Mouse (Mus musculus): ENCODE data around the gene Gm21972.

The Gm21972 gene

DNA sequence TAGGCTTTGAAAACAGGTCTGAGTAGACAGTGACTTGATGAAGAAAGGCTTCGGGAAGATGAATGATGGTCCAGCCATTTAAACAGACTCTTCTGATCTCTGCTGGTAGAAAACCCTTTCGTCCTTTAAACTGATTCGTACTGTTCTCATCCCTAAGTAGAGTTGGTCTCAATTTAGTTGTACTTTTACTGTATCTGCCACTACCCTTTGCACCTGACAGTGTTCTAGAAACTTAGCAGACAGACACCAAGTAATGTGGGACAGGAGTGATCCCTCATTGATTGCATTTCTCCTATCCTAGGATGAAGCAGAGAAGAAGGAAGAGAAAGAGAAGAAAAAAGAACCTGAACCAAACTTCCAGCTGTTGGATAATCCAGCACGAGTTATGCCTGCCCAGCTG lies at the start of gene Gm21972:
TSS of gene Gm21972 (plus strand) at position 301 of the 400 bp plus-strand sequence.
- DNase-seq (ENCODE audit: low read depth) = no peak

DNA sequence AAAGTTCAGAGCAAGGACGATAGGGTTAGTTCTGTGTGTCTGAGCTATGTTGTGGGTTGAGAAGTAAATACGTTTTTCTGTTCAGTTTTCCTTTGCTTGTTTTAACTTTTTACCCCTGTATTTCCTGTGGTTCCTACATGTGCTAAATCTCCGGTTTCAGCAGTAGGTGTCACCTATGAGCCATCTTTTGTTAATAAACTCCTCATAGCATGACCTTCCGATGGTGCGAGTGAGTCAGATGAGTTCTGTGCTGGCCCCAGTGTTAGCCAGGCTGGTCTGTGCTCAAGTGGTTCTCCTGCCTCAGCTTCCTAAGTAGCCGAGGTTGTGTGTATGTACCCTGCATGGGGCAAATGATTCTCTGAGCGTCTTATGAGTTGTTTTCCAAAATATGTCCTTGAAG lies 39.0 kb upstream of the Gm21972 start:
- DNase-seq (ENCODE audit: low read depth) = no peak

DNA sequence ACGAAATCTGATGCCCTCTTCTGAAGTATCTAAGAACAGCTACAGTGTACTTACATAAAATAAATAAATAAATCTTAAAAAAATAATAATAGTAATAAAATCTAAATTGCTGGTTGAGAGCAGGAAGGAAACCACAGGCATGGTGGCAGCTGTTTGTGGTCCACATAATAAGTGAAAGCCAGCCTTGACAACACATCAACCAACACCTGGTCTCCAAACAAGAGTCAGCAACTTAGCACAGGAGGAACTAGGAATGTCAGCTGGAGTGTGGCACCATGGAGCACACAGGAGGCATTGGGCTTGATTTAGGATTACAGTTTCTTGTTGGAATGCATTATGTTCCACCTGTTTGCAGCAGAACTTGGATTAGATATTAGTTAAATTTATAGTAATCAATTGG lies 28.4 kb upstream of the Gm21972 start:
- no peak for DNase-seq (ENCODE audit: low read depth)

DNA sequence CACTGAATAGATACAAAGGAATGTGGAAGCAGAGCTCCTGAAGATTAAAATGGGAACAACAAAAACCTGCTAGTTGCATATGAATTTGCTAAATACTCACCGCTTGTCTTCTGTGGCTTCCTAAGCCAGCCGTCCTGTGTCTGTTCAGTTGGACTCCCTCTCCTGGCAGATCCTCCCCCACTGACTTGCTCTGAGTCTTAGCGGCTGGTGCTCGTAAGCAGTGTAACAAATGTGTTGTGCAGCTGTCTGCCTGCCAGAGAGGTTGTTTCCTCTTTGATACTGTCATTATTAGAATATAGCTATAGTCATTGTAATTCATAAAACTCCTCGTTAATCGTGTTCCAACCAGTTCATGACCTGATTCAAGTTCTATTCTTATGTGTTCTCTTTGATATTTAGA lies 21.7 kb upstream of the Gm21972 start, which contains the start of gene Htr2b:
TSS of gene Htr2b (minus strand) at position 192 of the 400 bp plus-strand sequence.
- DNase-seq (ENCODE audit: low read depth) = no peak

DNA sequence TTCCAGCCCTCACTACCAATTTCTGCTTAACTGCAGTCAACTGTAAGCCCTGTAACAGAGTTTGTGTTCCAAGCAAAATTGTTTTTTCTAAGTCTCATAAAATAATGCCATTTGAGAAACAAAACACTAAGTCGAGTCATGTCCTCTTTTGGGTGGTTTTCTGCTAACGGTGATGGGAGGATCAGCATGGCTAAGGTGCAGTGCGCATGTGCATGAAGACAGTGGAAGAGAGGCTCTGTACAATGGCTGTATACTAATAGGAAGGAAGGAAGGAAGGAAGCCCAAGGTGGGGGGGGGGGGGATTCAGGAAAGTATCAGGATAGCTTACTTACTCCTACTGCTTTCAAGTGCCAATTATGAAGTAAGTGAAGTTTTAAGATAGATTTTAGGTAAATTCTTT lies 19.3 kb upstream of the Gm21972 start:
- DNase-seq (ENCODE audit: low read depth) = no peak

DNA sequence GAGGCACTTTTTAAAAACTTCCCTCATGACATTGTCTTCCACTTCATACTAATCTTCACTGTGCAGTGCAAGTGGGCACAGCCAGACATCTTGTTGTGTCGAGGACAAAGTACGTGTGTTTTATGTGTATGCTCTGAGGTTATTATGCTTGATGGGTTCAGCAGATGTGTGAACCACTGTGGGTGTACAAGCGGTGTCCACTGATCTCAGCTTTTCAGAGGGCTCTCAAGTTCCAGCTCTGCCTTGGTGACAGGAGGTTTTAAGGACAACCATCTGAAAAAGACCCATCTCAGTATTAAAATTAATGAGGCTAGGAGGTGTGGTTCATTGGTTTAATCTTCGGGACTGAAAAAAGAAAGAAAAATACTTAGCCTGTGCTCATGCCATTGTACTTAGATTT lies 13.9 kb upstream of the Gm21972 start:
- no peak for DNase-seq (ENCODE audit: low read depth)

DNA sequence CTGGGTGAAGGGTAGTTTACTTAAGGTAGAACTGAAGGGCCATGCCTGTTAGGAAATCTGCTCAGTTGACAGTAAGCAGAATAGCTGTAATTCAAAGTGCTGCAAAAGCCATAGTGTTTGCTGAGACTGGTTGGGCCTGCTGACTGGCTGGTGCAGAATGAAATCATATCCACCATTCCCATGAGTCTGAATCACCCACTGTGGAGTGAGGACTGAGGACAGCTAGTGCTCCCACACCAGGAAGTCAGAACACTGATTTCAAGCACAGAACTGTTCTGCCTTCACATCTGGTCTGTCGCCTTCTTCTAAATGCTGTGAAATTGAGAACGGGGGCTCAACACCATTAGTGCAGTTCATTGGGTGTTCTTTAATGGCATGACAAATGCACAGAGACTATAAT lies 7.4 kb upstream of the Gm21972 start:
- no peak for DNase-seq (ENCODE audit: low read depth)

DNA sequence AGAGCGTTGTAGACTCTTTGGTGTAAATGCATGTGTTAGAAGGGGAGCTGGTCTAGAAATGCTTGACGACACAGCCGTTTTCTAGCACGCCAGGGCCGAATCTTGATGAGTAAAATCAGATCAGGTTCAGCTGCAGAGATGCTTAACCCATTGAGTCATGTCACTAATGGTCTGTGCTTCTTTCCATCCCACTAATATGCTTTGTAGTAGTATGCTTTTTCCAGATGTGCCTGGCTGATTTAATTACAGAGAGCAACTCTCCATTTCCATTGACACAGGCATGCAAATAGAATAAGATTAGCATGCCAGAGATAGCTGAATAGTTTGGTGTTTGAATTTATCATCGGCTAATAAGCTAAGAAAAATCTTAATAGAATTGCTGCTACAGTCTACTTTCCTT lies 1.9 kb downstream of the Gm21972 start:
- DNase-seq (ENCODE audit: low read depth) = no peak

DNA sequence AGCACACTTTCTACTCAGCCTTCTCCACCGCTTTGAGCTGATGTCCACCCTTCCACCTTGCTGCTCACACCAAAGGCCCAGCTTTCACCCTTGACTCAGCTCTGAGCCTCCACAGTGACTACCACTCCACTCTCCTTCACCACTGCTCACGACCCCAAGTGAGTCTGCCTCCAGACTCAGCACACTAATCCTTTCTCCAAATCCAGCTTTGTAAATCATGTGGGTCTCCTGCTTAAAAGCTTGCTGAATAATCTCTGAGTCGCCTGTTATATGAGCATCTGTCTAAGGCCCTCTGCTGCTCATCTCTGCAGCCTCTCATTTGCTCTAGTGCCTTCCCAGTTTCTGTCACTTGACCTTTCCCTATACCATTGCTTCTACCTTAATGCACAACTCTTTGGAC lies 7.6 kb downstream of the Gm21972 start:
- DNase-seq (ENCODE audit: low read depth) = no peak

DNA sequence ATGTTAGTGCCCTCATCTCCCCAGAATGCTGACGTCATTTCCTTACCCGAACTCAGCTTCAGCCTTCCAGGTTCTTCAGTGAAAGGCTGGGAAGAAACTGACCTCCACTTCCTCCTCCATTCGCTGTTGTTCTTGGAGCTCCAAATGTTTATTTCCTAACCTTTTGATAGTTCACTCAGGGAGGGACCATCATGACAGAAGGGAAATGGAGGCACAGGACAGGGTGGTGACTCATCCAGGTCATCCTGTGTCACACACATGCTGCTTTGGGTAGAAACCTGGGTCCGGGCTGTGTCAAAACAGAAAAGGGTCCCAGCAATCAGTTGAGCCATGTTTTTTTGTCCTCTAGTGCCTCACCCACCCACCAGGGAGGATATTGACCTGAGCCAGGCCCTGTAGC lies 9.7 kb downstream of the Gm21972 start:
- no peak for DNase-seq (ENCODE audit: low read depth)

DNA sequence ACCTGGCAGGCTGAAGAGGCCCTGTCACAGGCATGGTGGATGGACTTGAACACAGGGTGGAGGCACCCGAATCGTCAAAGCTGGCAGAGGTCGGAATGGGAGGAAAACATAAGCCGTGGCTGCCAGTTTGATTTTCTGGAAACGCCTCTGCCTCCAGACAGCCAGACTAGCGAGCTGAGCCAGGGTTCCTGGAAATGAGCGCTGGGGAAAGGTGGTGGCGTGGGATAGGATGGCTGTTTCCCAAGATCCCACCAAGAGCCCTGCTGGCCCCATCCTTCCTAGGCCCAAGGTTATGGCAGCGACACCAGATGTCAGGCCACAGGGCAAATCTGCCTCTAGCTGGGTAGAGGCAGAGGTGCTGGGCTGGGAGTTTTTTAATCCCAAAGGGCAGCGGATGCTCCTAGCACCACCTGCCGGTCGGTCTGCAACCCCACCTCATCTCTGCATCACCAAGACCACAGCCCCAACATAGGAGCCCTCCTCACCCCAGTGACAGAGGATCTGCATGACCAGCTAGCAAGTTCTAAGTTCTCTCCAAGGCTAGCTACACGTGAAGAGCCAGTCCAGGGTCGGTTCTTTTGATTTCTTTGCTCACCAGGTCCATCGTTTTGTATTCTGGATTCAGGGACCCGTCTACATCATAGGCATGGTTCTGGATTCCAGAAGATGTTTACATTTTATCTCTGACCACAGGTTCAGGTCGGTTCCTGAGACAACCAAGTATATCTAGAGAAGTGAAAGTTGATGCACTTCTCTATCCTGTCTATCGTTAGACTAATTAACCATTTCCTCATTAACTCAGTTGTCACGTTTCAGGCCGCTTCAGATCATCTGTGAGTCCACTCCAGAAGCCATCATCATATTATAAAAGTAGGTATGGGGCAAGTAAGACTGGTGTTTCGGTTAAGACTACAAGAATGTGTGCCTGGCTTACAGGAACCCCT lies 10.8 kb downstream of the Gm21972 start:
- DNase-seq (ENCODE audit: low read depth) = no peak

DNA sequence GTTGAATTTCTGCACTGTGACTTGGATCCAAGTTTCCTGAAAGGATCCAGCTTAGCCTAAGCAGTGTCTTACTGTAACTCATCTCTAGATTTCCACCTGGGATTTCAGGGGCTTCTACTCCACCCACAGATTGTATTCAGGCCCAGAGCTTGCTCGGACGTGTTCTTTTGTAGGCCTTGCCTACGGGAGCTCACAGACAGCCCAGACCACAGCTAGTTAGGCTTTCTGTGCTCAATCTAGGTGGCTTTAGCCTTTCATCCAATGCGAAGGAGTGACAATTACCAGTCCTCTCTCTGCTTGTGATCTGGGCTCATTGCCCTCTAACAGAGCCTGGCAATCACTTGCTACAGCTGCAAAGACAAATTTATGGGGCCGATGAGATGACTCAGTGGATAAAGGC lies 12.9 kb downstream of the Gm21972 start:
- DNase-seq (ENCODE audit: low read depth) = no peak

DNA sequence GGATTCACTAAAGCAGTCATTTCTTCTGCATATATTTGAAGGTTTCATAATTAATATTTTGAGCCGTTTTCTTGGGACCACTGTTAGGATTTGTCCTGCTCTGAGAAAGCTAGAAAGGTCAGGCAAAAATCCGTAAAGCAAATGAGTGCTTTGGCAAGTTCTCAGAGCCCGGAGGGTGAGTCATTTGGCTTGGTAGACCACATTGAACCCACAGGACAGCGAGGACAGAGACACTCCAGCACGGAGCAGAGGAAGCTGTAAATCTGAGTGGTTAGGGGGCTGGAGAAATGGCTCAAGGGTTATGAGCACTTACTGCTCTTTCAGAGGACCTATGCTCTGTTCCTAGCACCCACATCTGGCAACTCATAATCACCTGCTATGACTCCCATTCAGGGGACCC lies 14.1 kb downstream of the Gm21972 start:
- DNase-seq (ENCODE audit: low read depth) = no peak

DNA sequence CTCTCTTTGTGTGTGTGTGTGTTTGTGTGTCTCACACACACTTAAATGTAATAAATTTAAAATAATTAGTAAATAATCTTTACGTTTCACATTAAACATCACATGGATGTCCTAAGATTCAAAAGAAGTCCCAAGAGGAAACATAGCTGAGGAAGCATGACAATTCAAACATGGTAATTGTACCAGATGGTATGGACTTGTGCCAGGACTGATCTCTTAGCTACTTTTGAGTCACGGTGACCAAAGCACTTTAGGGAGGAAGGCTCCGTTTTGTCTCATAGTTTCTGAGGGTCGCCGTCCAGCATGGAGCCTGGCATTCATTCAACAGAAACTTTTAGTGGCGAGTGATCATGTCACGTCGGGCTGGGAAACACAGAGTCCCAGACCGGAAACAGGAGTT lies 14.7 kb downstream of the Gm21972 start:
- no peak for DNase-seq (ENCODE audit: low read depth)

DNA sequence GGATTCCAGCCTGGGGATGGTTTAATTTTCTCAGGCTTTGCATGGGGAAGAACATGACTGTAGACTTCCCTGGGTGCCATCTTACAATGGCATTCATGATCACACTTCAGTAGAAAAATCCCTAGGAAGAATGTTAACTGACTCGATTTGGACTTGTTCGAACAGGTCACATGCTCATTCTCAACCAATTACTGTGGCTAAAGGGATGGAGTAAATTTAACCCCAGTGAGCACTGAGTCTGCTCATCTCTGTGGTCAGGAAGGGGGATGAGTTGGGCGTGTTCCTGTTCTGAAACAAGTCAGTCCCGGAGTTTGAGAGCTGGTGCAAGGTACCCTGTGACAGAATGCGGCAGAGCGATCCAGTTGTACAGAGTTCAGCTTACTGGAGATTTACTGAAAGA lies 17.5 kb downstream of the Gm21972 start:
- no peak for DNase-seq (ENCODE audit: low read depth)

DNA sequence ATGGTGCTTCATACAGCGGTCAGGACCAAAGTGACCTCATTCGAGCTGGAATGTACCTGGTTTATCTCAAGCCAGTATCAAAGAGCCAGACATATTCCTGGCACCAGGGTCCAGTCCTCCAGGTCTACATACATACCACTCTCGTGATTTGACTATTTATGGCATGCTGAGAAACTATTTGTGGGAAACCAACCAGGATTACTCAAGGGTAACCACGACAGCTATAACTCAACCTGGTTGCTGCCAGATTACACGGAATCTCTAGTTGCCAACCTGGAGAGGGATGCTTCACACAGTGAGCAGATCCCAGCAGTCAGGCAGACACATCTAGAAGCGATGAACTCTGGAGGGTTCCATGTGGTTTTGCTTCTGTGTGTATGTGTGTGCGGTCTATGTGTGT lies 17.9 kb downstream of the Gm21972 start:
- no peak for DNase-seq (ENCODE audit: low read depth)

DNA sequence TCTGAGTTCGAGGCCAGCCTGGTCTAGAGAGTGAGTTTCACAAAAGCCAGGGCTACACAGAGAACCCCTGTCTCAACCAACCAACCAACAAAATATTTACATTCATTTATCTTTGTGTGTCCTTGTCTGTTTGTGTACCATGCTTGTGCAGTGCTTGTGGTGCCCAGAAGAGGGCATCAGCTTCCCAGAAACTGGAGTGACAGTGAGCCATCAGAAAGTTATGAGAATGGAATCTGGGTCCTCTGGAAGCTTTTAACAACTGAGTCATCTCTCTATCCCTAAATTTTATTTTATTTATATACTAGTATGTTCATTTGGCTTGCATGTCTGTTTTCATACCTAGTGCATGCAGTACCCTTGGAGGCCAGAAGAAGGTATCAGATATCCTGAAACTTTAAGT lies 19.2 kb downstream of the Gm21972 start:
- no peak for DNase-seq (ENCODE audit: low read depth)

DNA sequence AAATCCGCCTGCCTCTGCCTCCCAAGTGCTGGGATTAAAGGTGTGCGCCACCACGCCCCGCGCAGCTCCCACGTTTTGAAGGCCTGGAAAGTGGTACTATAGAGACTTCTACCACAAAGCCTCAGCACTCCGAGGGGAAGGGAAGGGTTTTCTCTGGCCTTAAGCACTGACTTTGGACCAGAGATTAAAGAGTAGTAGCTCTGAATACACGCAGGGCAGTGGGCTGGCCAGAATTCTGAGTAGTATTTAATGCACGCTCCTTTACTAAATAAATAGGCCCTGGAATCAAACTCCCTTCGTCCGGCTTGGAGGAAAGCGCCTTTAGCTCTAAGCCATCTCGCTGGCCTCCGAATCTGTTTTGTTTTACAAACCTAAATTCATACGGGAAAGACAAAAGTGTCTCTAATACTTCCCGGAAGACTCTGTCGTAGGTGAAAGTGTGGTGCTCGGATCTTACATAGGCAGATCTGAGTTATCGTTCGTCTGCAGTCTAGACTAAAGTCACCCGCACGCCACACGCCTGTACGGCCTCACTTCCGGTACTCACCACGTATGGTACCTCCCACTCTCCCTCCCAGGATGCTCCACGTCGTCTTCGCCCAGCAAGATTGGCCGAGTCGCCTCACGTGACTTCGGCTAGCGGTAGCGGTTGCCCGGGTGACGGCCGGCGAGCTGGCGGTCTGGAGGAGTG lies 20.8 kb downstream of the Gm21972 start, which contains the start of gene Armc9:
TSS of gene Armc9 (plus strand) at position 648 of the 691 bp plus-strand sequence.
- DNase-seq (ENCODE audit: low read depth) = peak; percentile 98

DNA sequence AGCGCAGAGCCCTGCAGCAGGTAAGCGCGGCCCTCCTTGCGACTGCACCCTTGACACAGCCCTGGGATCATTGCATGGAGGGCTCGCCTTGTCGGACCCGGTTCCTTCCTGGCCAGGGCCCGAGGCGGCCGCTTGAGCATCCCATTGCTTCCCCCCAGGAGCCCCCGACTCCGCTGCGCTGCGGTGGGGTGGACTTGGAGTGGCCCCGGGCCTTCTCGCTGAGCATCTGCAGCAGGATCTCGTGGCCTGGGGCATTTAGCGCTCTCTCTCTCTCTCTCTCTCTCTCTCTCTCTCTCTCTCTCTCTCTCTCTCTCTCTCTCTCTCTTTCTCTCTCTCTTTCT lies 21.4 kb downstream of the Gm21972 start:
- DNase-seq (ENCODE audit: low read depth) = no peak

DNA sequence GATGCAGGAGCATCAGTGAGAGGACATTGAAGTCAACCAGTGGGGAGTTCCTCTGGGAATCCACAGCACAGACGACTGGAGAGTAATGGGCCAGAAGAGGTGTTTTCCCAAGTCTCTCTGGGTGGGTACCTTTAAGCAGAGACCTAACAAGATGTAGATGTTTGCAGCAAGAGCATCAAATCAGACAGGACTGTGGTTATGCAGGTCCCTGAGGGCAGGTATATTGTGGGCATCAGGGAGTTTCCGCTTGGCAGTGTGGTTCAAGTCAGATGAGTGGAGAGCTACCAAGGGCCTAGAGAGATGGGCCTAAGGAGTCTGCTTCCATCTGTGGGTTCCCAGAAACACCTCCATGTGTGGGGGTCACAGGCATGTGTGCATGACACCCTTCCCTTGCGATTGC lies 22.6 kb downstream of the Gm21972 start:
- no peak for DNase-seq (ENCODE audit: low read depth)

DNA sequence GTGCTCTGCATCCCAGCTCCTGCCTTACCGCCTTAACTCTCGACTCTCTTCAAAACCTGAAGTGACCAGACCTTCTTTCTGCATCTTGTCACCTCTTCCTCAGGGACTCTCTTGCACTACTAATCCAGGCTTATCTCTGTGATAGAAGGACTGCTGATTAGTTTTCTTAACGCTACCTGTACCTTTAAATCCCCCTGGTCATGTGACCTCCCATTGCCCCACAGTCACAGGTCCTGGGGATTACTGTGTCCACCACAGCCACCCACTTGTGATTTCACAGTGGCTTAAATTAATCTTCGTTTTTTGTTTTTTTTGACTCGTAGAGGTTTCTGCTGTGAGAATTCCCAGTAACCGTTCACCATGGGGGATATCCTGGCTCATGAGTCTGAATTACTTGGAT lies 23.2 kb downstream of the Gm21972 start:
- DNase-seq (ENCODE audit: low read depth) = no peak

DNA sequence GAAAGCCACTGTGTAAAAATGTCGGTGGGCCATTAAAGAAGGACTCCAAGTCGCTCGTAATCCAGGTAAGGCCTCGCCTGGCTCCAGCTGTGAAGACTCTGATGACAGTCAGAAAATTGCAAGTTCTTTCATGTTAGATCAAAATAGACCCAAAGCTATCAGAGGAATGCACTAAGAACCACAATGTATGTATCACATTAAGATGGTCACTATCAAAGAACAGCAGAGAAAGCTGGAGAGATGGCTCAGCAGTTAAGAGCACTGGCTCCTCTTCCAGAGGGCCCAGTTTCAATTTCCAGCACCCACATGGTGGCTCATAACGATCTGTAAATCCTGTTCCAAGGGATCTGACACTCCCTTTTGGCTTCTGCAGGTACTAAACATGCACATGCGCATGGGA lies 26.6 kb downstream of the Gm21972 start:
- DNase-seq (ENCODE audit: low read depth) = peak; percentile 46

DNA sequence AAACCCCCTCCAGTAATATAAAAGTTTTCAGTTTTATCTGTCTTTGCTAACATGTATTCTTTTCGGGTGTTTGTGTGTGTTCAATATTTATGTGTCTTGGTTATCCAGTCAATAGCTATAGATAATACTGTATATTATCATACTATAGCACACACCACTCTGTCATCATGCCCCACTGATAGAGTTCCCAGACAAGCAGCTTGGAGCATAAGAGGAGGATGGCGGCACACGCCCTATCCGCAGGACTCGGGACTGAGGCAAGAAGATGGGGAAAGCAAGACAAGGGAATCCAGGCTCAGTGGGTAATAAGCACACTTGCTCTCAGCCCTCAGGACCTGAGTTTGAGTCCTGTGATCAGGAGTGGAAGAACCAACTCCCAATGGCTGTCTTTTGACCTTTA lies 27.0 kb downstream of the Gm21972 start:
- DNase-seq (ENCODE audit: low read depth) = peak; percentile 61
